Mouse (Mus musculus): ENCODE data around the gene Olah. TPM values are rescaled to one million over a fixed set of nuclear protein-coding genes. Genes with fewer than 3 reads are reported as not detected.

The Olah gene
- polyA plus RNA-seq, 1 experiment from 2014 or later, result not detected

GRCm38 (mm10) chr2:3323132-3323531 lies 73.9 kb downstream of the Olah start:
- Histone ChIP-seq H3K27ac (replicated peaks; ENCODE audit: low read depth, low read length) (no peak overlapping the region), H3K36me3 (ENCODE audit: control insufficient read depth, insufficient read depth, low read length) (peaks cover 72% of the 10 kb centered on the region), H3K9ac (replicated peaks; ENCODE audit: low read length) (no peak overlapping the region), H3K4me2 (ENCODE audit: low read length) (no peak overlapping the region), H3K4me3 (replicated peaks; ENCODE audit: low read depth, low read length) (no peak overlapping the region), H3K9me3 (ENCODE audit: control insufficient read depth, low read length) (no peaks in the 10 kb centered on the region), H3K4me1 (ENCODE audit: control insufficient read depth, insufficient read depth, low read length) (no peaks in the 10 kb centered on the region), H3K27me3 (ENCODE audit: control insufficient read depth, insufficient read depth, low read length) (no peaks in the 10 kb centered on the region)
- ATAC-seq (ENCODE audit: low FRiP score, low TSS enrichment) (no peak), DNase-seq (no peak)
- whole genome bisulfite sequencing, result 87% methylated on average over 2 of the region's 2 CpGs

DNA sequence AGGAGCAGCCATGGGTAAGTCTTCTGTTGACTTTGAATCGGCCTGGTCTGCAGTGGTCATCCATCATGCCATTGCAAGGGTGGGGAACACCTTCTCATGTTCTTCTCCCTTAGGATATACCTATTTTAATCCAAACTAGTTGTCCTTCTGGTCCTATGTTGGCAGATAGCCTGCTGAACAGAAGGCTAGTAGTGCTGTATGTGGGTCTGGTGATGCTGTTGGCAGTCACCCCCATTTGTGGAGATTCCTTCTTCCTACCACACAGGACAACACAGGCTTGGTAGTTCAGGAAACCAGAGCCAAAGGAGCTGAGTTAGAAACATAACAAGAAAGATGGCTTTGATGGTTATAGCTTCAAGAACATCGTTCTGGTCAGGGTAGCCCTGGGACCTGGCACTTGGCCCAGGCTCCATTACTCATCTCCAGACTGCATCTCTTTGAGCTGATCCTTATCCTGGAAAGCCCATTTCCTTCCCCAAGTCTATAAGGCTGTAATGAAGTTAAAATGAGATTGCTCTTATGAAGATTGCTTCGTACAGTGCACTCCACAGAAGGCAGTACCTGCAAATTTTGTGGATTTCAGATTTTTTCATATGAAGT lies 91.5 kb downstream of the Olah start:
- H3K4me1 ChIP-seq (ENCODE audit: control insufficient read depth, insufficient read depth, low read length), result no peaks in the 10 kb centered on the region
- H3K27ac ChIP-seq (replicated peaks; ENCODE audit: low read depth, low read length), result no peak overlapping the region
- H3K27me3 ChIP-seq (ENCODE audit: control insufficient read depth, insufficient read depth, low read length), result no peaks in the 10 kb centered on the region
- DNase-seq (no peak), ATAC-seq (ENCODE audit: low FRiP score, low TSS enrichment) (no peak)
- 95% methylated on average over 3 of the region's 3 CpGs for WGBS
- H3K4me3 ChIP-seq (replicated peaks; ENCODE audit: low read depth, low read length), result no peak overlapping the region
- H3K4me2 ChIP-seq (ENCODE audit: low read length), result no peak overlapping the region
- H3K9ac ChIP-seq (replicated peaks; ENCODE audit: low read length), result no peak overlapping the region
- H3K9me3 ChIP-seq (ENCODE audit: control insufficient read depth, low read length), result no peaks in the 10 kb centered on the region
- peaks cover 32% of the 10 kb centered on the region for H3K36me3 ChIP-seq (ENCODE audit: control insufficient read depth, insufficient read depth, low read length)

GRCm38 (mm10) chr2:3295826-3296225 lies 101.2 kb downstream of the Olah start:
- H3K27ac ChIP-seq (replicated peaks; ENCODE audit: low read depth, low read length), result no peak overlapping the region
- no peak for ATAC-seq (ENCODE audit: low FRiP score, low TSS enrichment)
- no peaks in the 10 kb centered on the region for H3K9me3 ChIP-seq (ENCODE audit: control insufficient read depth, low read length)
- H3K27me3 ChIP-seq (ENCODE audit: control insufficient read depth, insufficient read depth, low read length), result no peaks in the 10 kb centered on the region
- H3K9ac ChIP-seq (replicated peaks; ENCODE audit: low read length), result no peak overlapping the region
- H3K4me1 ChIP-seq (ENCODE audit: control insufficient read depth, insufficient read depth, low read length), result no peaks in the 10 kb centered on the region
- H3K4me2 ChIP-seq (ENCODE audit: low read length), result no peak overlapping the region
- WGBS, result 91% methylated on average over 7 of the region's 7 CpGs
- no peak overlapping the region for H3K4me3 ChIP-seq (replicated peaks; ENCODE audit: low read depth, low read length)
- DNase-seq, result no peak
- no peaks in the 10 kb centered on the region for H3K36me3 ChIP-seq (ENCODE audit: control insufficient read depth, insufficient read depth, low read length)

DNA sequence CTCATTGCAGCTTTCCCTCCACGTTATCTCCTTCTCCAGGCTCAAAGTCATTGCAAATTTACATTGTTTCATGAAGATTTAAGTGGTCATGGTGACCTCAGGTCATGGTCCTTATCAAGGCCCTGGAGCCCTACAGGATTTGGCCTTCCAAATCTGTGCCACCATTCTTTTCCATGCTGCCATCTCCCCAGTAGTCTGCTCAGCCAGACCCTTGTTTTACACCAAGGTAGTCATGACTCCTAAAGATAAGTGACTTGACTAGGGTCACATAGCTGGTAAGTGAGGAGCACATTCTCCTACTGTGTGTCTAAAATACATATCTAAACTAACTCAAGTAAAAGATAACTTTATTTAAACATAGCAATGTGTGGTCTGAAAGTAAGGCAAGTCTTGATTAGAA lies 104.8 kb downstream of the Olah start:
- ATAC-seq (ENCODE audit: low FRiP score, low TSS enrichment), result no peak
- H3K4me1 ChIP-seq (ENCODE audit: control insufficient read depth, insufficient read depth, low read length), result no peaks in the 10 kb centered on the region
- H3K9me3 ChIP-seq (ENCODE audit: control insufficient read depth, low read length), result no peaks in the 10 kb centered on the region
- H3K9ac ChIP-seq (replicated peaks; ENCODE audit: low read length), result no peak overlapping the region
- no peak overlapping the region for H3K4me3 ChIP-seq (replicated peaks; ENCODE audit: low read depth, low read length)
- H3K4me2 ChIP-seq (ENCODE audit: low read length), result no peak overlapping the region
- H3K36me3 ChIP-seq (ENCODE audit: control insufficient read depth, insufficient read depth, low read length), result no peaks in the 10 kb centered on the region
- H3K27me3 ChIP-seq (ENCODE audit: control insufficient read depth, insufficient read depth, low read length), result no peaks in the 10 kb centered on the region
- 91% methylated on average over 1 of the region's 1 CpGs for WGBS
- DNase-seq, result no peak
- H3K27ac ChIP-seq (replicated peaks; ENCODE audit: low read depth, low read length), result no peak overlapping the region

Other genes with a start within 250 kb of the Olah start
- gene Nmt2, start 113.0 kb downstream of the Olah start, polyA plus RNA-seq (2014; fragmentation: Nextera tagmentation; extraction: Ambion mirVana), result 112 and 120 TPM in 2 replicates
- gene Rpp38, start 64.6 kb downstream of the Olah start, polyA plus RNA-seq (2014; fragmentation: Nextera tagmentation; extraction: Ambion mirVana), result 14.0 and 14.5 TPM in 2 replicates
- 2.9 and 4.2 TPM in 2 replicates for gene Acbd7, start 61.0 kb downstream of the Olah start, polyA plus RNA-seq (2014; fragmentation: Nextera tagmentation; extraction: Ambion mirVana)
- 3.2 and 4.2 TPM in 2 replicates for gene Meig1, start 25.4 kb upstream of the Olah start, polyA plus RNA-seq (2014; fragmentation: Nextera tagmentation; extraction: Ambion mirVana)
- 7.2 and 9.6 TPM in 2 replicates for gene Dclre1c, start 26.9 kb upstream of the Olah start, polyA plus RNA-seq (2014; fragmentation: Nextera tagmentation; extraction: Ambion mirVana)
- gene Suv39h2, start 77.8 kb upstream of the Olah start, polyA plus RNA-seq (2014; fragmentation: Nextera tagmentation; extraction: Ambion mirVana), result 9.3 and 13.4 TPM in 2 replicates
- 6.5 and 8.5 TPM in 2 replicates for gene Gm45902, start 115.6 kb upstream of the Olah start, polyA plus RNA-seq (2014; fragmentation: Nextera tagmentation; extraction: Ambion mirVana)
- gene Hspa14, start 115.6 kb upstream of the Olah start, polyA plus RNA-seq (2014; fragmentation: Nextera tagmentation; extraction: Ambion mirVana), result 56.2 and 70.6 TPM in 2 replicates
- 0.07 and 0.20 TPM in 2 replicates for gene Cdnf, start 115.8 kb upstream of the Olah start, polyA plus RNA-seq (2014; fragmentation: Nextera tagmentation; extraction: Ambion mirVana)
- gene Fam107b, start 173.3 kb upstream of the Olah start, polyA plus RNA-seq (2014; fragmentation: Nextera tagmentation; extraction: Ambion mirVana), result 35.1 and 49.0 TPM in 2 replicates